Mouse (Mus musculus) bone marrow, adult 2 months (tissue): ENCODE measurements around the gene Klhl11. TPM values are rescaled to one million over a fixed set of nuclear protein-coding genes. Genes with fewer than 3 reads are reported as not detected.
A peak's percentile ranks its signal among the peaks of the same experiment; 100 is the strongest.

ENCODE experiments used
- H3K27ac ChIP-seq: fragments of 200-500 bp; 2 replicates; pipeline ENCODE4 v1.5.1; 2012; ENCODE audit warnings: low read depth, mild to moderate bottlenecking, control low read depth, inconsistent platforms, low read length; ENCODE audit not compliant: control insufficient read depth, poor library complexity, insufficient read depth
- H3K4me1 ChIP-seq: fragments of 200-500 bp; 2 replicates; pipeline ENCODE4 v1.6.1; 2011; ENCODE audit warnings: low read length; ENCODE audit not compliant: control insufficient read depth, insufficient read depth
- H3K4me3 ChIP-seq: fragments of 200-500 bp; replicated peaks from 2 replicates; pipeline ENCODE3; 2011; ENCODE audit warnings: mild to moderate bottlenecking, low read depth, low read length, control low read depth; ENCODE audit not compliant: control insufficient read depth
- CTCF ChIP-seq: fragments of 200-500 bp; IDR thresholded peaks from 2 replicates; pipeline ENCODE4 v1.5.1; 2011; ENCODE audit warnings: low read length, control low read depth; ENCODE audit not compliant: control insufficient read depth, insufficient read depth
- POLR2A ChIP-seq: fragments of 200-500 bp; IDR thresholded peaks from 2 replicates; pipeline ENCODE4 v1.6.1; 2011; ENCODE audit warnings: low read depth, mild to moderate bottlenecking, control low read depth, low read length, borderline replicate concordance; ENCODE audit not compliant: control insufficient read depth
- WGBS: fragments of 180-500 bp; shearing (Covaris S2); methylation state at CpG from one replicate; pipeline ENCODE4 v1.1.7; 2018; 5-methylcytosine and 5-hydroxymethylcytosine counted together
- polyA plus RNA-seq: library from polyadenylated mRNA; stranded (reverse); fragments of >200 nt; gene quantifications from 2 replicates; pipeline ENCODE4 v1.2.4, GENCODE M21; 2011; ENCODE audit warnings: low replicate concordance; ENCODE audit not compliant: missing spikeins, insufficient read depth, insufficient read length

Klhl11 gene
- polyA plus RNA-seq, 1 experiment: 2.7 TPM

DNA sequence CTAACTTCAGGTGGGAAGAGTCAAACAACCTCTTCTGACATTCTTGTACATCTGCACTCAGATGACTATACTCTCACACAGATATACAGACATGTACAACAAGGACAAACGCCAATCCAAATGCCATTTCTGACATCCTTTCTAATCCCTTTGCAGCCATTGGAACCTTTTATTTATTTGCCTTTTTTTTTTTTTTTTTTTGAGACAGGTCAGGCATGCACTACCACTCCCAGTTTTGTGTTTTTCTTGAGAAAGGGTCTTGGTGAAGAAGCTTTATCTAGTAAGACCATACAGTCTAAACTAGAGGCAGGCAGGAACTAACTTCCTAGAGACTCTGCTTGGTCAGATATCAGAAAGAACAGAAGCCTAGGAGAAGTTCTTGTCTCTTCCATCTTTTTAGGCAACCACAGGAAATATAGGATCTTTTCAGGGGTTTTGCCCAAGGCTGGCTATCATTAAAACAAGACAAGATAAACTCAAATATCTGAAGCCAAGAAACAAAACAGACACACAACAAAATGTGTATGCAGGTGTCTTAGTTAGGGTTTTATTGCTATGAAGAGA lies 7.2 kb downstream of the Klhl11 start:
- Histone ChIP-seq H3K27ac (no peak overlapping the region), H3K4me1 (no peaks in the 10 kb centered on the region), H3K4me3 (no peak overlapping the region)
- TF ChIP-seq CTCF (no peak), POLR2A (no peak)
- 71% methylated on average over 1 of the region's 1 CpGs for WGBS

DNA sequence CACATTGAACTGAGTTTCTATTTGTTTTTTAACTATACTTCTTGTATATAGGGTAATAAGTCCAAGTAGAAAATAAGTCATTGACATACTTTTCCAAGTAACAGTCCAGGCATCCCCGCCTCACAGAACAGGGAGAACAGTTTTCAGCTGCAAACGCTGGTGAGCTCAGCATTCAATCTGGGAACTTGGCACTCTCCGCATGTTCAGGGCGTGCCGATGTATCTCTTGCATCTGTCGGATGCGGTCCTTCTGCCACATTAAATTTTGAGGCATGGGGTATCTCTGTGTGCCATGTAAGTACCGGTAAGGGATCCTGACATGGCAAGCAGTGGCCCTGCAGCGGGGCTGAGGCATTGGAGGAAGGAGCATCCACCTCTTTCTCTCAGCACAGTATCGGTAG lies 9.8 kb downstream of the Klhl11 start:
- Histone ChIP-seq H3K4me3 (no peak overlapping the region), H3K4me1 (no peaks in the 10 kb centered on the region; the same call in 1 of the 2 replicates), H3K27ac (no peak overlapping the region)
- TF ChIP-seq POLR2A: no peak
- TF ChIP-seq CTCF: no peak
- 89% methylated on average over 10 of the region's 10 CpGs for WGBS

DNA sequence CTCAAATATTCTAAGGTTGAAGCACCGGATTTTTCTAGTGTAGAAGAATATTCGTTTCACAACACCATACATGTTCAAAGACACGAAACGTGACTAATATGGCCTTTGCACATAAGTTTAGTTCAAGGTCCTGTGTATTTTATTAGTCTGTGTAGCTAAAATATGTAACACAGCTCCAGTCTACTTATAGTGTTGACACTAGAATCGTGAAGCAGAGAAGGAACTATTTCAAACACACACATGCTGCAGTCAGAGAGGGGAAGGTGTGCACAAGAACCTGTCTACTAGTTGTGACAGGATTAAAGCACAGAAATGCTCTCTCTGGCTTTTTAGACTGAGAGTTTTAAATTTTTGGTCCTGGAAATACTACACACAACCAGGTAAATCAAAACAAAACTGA lies 14.8 kb downstream of the Klhl11 start:
- 78% methylated on average over 5 of the region's 5 CpGs for WGBS
- H3K27ac ChIP-seq: no peak overlapping the region
- H3K4me1 ChIP-seq: no peaks in the 10 kb centered on the region; the same call in 1 of the 2 replicates
- H3K4me3 ChIP-seq: no peak overlapping the region
- TF ChIP-seq POLR2A: no peak
- no peak for TF ChIP-seq CTCF

DNA sequence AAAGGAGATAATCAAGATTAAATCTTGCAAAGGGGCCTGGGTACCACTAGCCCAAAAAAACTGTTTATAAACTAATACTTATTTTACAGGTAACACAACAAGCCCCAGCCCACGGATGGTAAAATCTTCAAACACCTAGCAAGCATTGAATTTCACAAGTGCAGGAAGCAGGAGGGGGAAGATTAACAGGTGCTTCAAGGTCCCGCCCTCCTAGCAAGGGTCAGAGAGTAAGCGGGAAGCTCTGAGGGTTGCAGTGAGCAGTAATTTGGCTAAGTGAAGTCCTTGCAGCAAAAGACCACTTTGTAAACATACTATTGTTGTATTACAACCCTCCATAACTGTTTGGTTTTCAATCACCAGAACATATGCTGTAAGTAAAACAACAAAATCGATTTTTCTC lies 15.3 kb downstream of the Klhl11 start:
- WGBS: 68% methylated on average over 4 of the region's 4 CpGs
- H3K4me3 ChIP-seq: no peak overlapping the region
- no peak overlapping the region for H3K27ac ChIP-seq
- TF ChIP-seq POLR2A (no peak), CTCF (no peak)
- H3K4me1 ChIP-seq: no peaks in the 10 kb centered on the region; the same call in 1 of the 2 replicates

DNA sequence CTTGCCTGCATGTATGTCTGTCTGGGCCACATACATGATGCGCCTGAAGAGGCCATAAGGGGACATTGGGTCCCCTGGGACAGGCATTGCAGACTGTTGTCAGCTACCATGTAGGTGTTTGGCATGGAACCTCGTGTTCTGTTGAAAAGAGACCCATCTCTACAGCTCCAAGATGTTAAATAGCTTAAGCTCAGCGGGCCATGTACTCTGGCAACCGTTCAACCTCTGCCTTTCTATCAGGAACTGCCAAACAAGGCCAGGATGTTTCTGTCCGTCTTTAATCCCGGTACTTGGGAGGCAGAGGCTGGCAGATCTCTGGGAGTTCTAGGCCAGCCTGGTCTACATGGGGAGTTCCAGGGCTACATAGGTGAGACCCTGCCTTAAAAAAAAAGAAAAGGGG lies 29.9 kb downstream of the Klhl11 start:
- TF ChIP-seq CTCF: no peak
- no peak for TF ChIP-seq POLR2A
- no peak overlapping the region for H3K4me3 ChIP-seq
- 84% methylated on average over 6 of the region's 6 CpGs for WGBS
- no peak overlapping the region for H3K27ac ChIP-seq
- peaks cover 1% of the 10 kb centered on the region; the same call in 1 of the 2 replicates for H3K4me1 ChIP-seq

DNA sequence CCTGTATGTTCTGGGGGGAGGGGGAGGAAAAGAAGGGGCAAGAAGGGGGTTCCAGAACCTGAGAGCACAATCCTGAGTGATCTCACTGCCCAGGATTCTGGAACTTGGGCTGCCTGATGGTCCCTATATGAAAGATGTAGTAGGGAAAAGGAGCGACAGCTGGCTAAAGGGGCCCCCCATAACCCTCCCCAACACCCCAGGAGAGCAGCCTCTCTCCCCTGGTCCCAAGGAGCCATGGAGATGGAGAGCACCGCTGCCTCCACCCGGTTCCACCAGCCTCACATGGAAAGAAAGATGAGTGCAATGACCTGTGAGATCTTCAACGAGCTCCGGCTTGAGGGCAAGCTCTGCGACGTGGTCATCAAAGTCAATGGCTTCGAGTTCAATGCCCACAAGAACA lies 30.7 kb downstream of the Klhl11 start, which contains the start of the genes Nt5c3b and Klhl10:
TSS of gene Nt5c3b (minus strand) at position 12 of the 400 bp plus-strand sequence.
TSS of gene Klhl10 (plus strand) at position 121 of the 400 bp plus-strand sequence.
- H3K4me3 ChIP-seq: peak within 1 kb of the TSS; percentile 84
- H3K4me1 ChIP-seq: peaks cover 1% of the 10 kb centered on the region; the same call in 1 of the 2 replicates
- TF ChIP-seq POLR2A: no peak
- TF ChIP-seq CTCF: no peak
- peak within 1 kb of the TSS; percentile 42; the same call in 1 of the 2 replicates for H3K27ac ChIP-seq
- WGBS: 86% methylated on average over 8 of the region's 8 CpGs

DNA sequence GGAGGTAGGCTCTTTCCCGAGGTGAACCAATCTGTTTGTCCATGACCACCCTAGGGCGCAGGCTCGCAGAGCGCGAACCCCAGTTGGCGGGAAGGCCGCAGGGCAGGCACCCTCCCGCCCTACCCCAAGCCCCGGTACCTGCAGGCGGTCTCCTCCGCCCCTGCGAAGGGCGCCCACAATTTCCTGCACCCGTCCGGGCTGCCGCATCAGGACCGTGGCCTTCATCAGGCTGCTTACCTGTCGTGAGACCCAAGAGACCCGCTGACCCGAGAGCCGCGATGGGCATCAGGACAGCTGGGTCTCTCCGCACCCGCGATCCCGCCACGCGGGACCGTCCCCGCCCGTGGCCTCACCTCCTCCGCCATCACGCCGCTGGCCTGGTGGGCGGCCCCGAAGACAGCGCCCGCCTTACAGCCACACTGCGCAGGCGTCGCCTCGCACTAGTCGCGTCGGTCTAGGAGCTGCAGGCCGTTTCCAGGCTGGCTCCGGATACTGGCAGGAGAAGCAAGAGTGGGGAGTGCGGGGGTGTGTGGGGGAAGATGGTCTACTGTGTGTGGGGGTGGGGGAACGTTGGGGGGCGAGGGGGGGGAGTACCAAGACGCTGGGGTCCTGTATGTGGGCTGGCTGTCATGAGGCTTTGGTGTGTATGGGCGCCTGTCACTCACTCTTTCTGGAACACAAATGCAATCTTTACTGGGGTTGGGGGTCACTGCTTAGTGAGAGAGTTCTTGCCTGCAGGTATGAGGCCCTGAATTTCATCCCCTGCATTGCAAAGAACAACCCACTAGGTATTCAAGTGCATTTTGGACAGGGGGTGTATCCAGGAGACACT lies 31.6 kb downstream of the Klhl11 start:
- peak overlapping the region; percentile 42; the same call in 1 of the 2 replicates for H3K27ac ChIP-seq
- TF ChIP-seq CTCF (no peak), POLR2A (peak; percentile 81; the same call in 1 of the 2 replicates)
- under 1% methylated on average over 52 of the region's 52 CpGs for WGBS
- peak overlapping the region; percentile 84 for H3K4me3 ChIP-seq
- H3K4me1 ChIP-seq: peaks cover 1% of the 10 kb centered on the region; the same call in 1 of the 2 replicates

DNA sequence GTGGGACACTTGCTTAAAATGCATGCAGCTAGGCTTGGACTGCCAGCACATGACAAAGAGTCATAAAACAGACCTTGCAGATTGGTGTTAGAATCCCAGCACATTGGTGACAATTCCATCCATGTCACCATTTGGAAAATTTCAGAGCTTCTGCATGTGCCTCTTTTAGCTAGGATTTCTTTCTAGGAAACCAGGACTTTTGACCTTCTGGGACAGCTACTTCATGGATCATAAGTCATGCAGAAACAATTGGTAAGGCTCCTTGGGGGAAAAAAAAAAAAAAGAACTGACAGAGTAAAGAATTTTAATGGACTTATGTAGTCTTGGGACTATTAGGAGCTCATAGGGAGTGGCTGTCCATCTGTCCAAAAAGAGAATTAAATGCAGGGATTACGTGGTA lies 34.6 kb downstream of the Klhl11 start:
- 93% methylated on average over 1 of the region's 1 CpGs for WGBS
- Histone ChIP-seq H3K27ac (no peak overlapping the region), H3K4me1 (peaks cover 1% of the 10 kb centered on the region; the same call in 1 of the 2 replicates), H3K4me3 (no peak overlapping the region)
- TF ChIP-seq POLR2A (no peak), CTCF (no peak)
